Mouse (Mus musculus): ENCODE data around the gene Psd.

GRCm38 (mm10) chr19:46264762-46265161 lies 62.2 kb downstream of the Psd start:
- TF ChIP-seq POLR2A (IDR thresholded peaks at IDR 0.05; ENCODE audit: extremely low read depth, insufficient read depth, low read length), result no peak
- TF ChIP-seq CTCF (IDR thresholded peaks at IDR 0.05; ENCODE audit: low read depth, low read length), result no peak

Measured in liver, adult 2 months (tissue).